Mouse (Mus musculus) liver, embryonic 14.5 days (tissue): ENCODE measurements around the gene Serinc4. TPM values are rescaled to one million over a fixed set of nuclear protein-coding genes. Genes with fewer than 3 reads are reported as not detected.

Experiments used
- ATAC-seq: fragments of 200-750 bp; cut with Nextera tagmentation; 2 replicates; pipeline ENCODE4 v1.8.0; 2017; ENCODE audit warnings: moderate number of reproducible peaks, mild to moderate bottlenecking, moderate library complexity; ENCODE audit not compliant: insufficient read depth
- DNase-seq, 3 experiments: peaks; one replicate each; pipeline ENCODE4 v3.0.0-alpha.2; 2012 to 2013; ENCODE audit warnings: low read depth in 3 of 3, low spot score in 3 of 3
- H3K27ac ChIP-seq: fragments of 300-500 bp; sonication (generic); 2 replicates; pipeline ENCODE4 v1.5.1; 2014; ENCODE audit warnings: moderate library complexity, mild to moderate bottlenecking, control low read depth, inconsistent platforms
- H3K27me3 ChIP-seq: fragments of 300-500 bp; sonication (generic); 2 replicates; pipeline ENCODE4 v1.6.1; 2014; ENCODE audit warnings: mild to moderate bottlenecking, low read length, moderate library complexity; ENCODE audit not compliant: control insufficient read depth, insufficient read depth
- H3K36me3 ChIP-seq: fragments of 300-500 bp; sonication (generic); replicated peaks from 2 replicates; pipeline ENCODE4 v1.6.1; 2014; ENCODE audit warnings: low read depth; ENCODE audit not compliant: control insufficient read depth, insufficient read depth
- H3K4me1 ChIP-seq, 2 experiments: fragments of 200-500 bp in 1 of 2; fragments of 300-500 bp in 1 of 2; sonication (generic) in 1 of 2; replicated peaks; 2 replicates each; pipeline ENCODE4 v1.6.1; 2012 to 2014; ENCODE audit warnings: antibody characterized with exemption in 1 of 2, inconsistent platforms in 1 of 2, low read length in 1 of 2; ENCODE audit not compliant: control insufficient read depth in 2 of 2, insufficient read depth in 2 of 2
- H3K4me2 ChIP-seq: fragments of 300-500 bp; sonication (generic); 2 replicates; pipeline ENCODE4 v1.6.1; 2014; ENCODE audit warnings: low read depth, mild to moderate bottlenecking, control low read depth, moderate library complexity
- H3K4me3 ChIP-seq, 2 experiments: fragments of 200-500 bp in 1 of 2; fragments of 300-500 bp in 1 of 2; sonication (generic) in 1 of 2; 2 replicates each; pipeline ENCODE4 v1.5.1; 2012 to 2014; ENCODE audit warnings: low read depth in 2 of 2, low read length in 2 of 2, mild to moderate bottlenecking in 2 of 2, control low read depth in 1 of 2, inconsistent platforms in 1 of 2, moderate library complexity in 1 of 2; ENCODE audit not compliant: insufficient read depth in 1 of 2
- H3K9ac ChIP-seq: fragments of 300-500 bp; sonication (generic); replicated peaks from 2 replicates; pipeline ENCODE4 v1.6.1; 2014; ENCODE audit warnings: mild to moderate bottlenecking, control low read depth, moderate library complexity
- H3K9me3 ChIP-seq: fragments of 300-500 bp; sonication (generic); 2 replicates; pipeline ENCODE4 v1.6.1; 2016; ENCODE audit warnings: low read length, mixed read lengths; ENCODE audit not compliant: control insufficient read depth
- CTCF ChIP-seq: IDR thresholded peaks from 2 replicates; pipeline ENCODE4 v1.5.1; 2016; ENCODE audit warnings: antibody characterized with exemption, low read depth, control low read depth
- EP300 ChIP-seq: IDR thresholded peaks from 2 replicates; pipeline ENCODE4 v1.6.1; 2016; ENCODE audit warnings: antibody characterized with exemption, low read depth
- WGBS: fragments of 180-500 bp; shearing (Covaris S2); extraction: QIAGEN DNeasy Blood & Tissue Kit; methylation state at CpG from one replicate; pipeline ENCODE4 v1.1.7; 2014; ENCODE audit not compliant: insufficient replicate concordance; 5-methylcytosine and 5-hydroxymethylcytosine counted together
- microRNA-seq: library from miRNA; unstranded; fragments of <30 nt; microRNA quantifications from one replicate; pipeline ENCODE4, GENCODE M21; 2016
- polyA plus RNA-seq, 2 experiments: library from polyadenylated mRNA; depleted of rRNA in 1 of 2; stranded (reverse) in 1 of 2; unstranded in 1 of 2; fragments of >200 nt; fragmentation: Nextera tagmentation in 1 of 2; extraction: Ambion mirVana in 1 of 2; gene quantifications; 2 replicates each; pipeline versions ENCODE4 v1.2.1 to v1.2.3; 2012 to 2014

Serinc4 gene
- polyA plus RNA-seq, 2 experiments = 0.08 to 0.22 TPM

DNA sequence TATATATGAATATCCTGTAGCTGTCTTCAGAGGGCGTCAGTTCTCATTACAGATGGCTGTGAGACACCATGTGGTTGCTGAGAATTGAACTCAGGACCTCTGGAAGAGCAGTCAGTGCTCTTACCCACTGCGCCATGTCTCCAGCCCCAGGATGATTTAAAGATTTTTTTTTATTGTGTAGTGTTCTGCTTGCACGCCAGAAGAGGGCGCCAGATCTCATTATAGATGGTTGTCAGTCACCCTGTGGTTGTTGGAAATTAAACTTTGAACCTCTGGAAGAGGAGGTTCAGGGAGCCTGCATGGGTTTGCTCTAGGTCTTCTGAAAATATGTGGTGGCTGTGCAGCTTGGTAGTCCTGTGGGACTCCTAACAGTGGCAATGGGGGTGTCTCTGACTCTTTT lies 48.4 kb downstream of the Serinc4 start:
- Histone ChIP-seq H3K36me3 (no peaks in the 10 kb centered on the region), H3K9ac (no peak overlapping the region), H3K4me2 (no peak overlapping the region), H3K9me3 (no peaks in the 10 kb centered on the region), H3K27ac (no peak overlapping the region), H3K4me3 (no peak overlapping the region), H3K4me1 (peaks cover 2 to 8% of the 10 kb centered on the region in 2 experiments; a peak in 2 of 4 replicates), H3K27me3 (no peaks in the 10 kb centered on the region)
- peak; percentile 81 for TF ChIP-seq CTCF
- TF ChIP-seq EP300 = no peak
- ATAC-seq (peak; percentile 11; the same call in 1 of the 2 replicates), DNase-seq (peak; percentile 52 to 56 (median 53))
- 18% methylated on average over 4 of the region's 4 CpGs for WGBS

DNA sequence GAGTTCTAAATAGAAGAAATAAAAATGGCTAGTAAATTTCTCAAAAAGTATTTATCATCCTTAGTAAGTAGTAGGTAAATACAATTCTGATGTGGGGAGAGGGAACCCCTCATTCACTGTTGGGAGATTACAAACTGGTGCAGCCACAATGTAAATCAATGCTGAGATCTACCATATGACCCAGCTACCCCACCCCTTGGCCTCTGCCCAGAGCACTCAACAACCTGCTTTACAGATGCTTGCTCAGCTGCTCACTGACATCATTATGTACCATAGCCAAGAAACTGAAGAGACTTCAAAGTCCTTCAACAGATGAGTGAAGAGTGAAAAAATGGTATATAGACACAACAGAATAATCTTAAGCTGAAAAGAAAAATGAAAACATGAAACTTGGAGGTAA lies 53.3 kb downstream of the Serinc4 start:
- ATAC-seq (no peak), DNase-seq (no peak)
- no peak overlapping the region for H3K4me2 ChIP-seq
- H3K4me3 ChIP-seq = no peak overlapping the region
- H3K27ac ChIP-seq = no peak overlapping the region
- TF ChIP-seq CTCF (no peak), EP300 (no peak)
- H3K4me1 ChIP-seq = no peaks in the 10 kb centered on the region
- H3K27me3 ChIP-seq = no peaks in the 10 kb centered on the region
- no peak overlapping the region for H3K9ac ChIP-seq
- no peaks in the 10 kb centered on the region for H3K9me3 ChIP-seq
- no peaks in the 10 kb centered on the region for H3K36me3 ChIP-seq

DNA sequence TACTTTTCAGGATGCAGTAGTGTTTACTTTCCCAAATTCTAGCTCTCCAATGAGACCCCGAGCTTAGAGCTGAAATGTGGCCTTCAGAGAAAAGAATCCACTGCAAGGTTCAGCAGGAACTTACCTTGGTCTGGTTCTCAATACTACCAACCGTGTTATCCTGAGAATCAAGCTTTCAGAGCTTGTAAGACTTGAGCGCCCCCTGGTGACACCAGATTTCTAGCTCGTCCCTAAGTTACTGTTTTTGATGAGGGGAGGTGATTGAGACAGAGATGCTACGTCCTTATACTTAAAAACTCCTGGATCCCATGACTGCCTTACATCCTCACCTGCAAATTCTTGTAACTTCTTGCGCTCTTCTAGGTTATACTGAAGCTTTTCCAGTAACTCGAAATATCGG lies 60.0 kb downstream of the Serinc4 start:
- Histone ChIP-seq H3K4me3 (no peak overlapping the region), H3K9me3 (no peaks in the 10 kb centered on the region), H3K9ac (no peak overlapping the region), H3K27me3 (no peaks in the 10 kb centered on the region), H3K36me3 (no peaks in the 10 kb centered on the region), H3K27ac (no peak overlapping the region), H3K4me2 (no peak overlapping the region), H3K4me1 (no peaks in the 10 kb centered on the region)
- WGBS = 15% methylated on average over 8 of the region's 8 CpGs
- DNase-seq (peak; percentile 37 to 59 (median 46)), ATAC-seq (no peak)
- TF ChIP-seq CTCF = peak; percentile 77
- TF ChIP-seq EP300 = no peak

Small RNA genes lying within 50 kb of the gene (microRNA-seq; reads per million reads assigned to microRNA genes)
- not detected for gene Gm22953

Other genes with a start within 250 kb of the Serinc4 start
- gene Trp53bp1, start 185.4 kb downstream of the Serinc4 start, polyA plus RNA-seq (2012; rRNA removed) = 16.4 and 17.0 TPM in 2 replicates
- 14.1 and 18.5 TPM in 2 replicates for gene Trp53bp1, start 185.4 kb downstream of the Serinc4 start, polyA plus RNA-seq (2014; fragmentation: Nextera tagmentation; extraction: Ambion mirVana)
- gene Map1a, start 167.2 kb downstream of the Serinc4 start, polyA plus RNA-seq (2012; rRNA removed) = 0.04 TPM in 2 replicates
- 0.09 TPM in 1 of 2 replicates, not detected in the other for gene Map1a, start 167.2 kb downstream of the Serinc4 start, polyA plus RNA-seq (2014; fragmentation: Nextera tagmentation; extraction: Ambion mirVana)
- gene Ppip5k1, start 101.4 kb downstream of the Serinc4 start, polyA plus RNA-seq (2012; rRNA removed) = 3.1 and 4.5 TPM in 2 replicates
- 5.6 and 8.4 TPM in 2 replicates for gene Ppip5k1, start 101.4 kb downstream of the Serinc4 start, polyA plus RNA-seq (2014; fragmentation: Nextera tagmentation; extraction: Ambion mirVana)
- gene Ckmt1, start 99.1 kb downstream of the Serinc4 start, polyA plus RNA-seq (2012; rRNA removed) = 0.06 and 0.32 TPM in 2 replicates
- gene Ckmt1, start 99.1 kb downstream of the Serinc4 start, polyA plus RNA-seq (2014; fragmentation: Nextera tagmentation; extraction: Ambion mirVana) = not detected in 2 replicates
- not detected in 2 replicates for gene Strc, start 69.6 kb downstream of the Serinc4 start, polyA plus RNA-seq (2012; rRNA removed)
- gene Strc, start 69.6 kb downstream of the Serinc4 start, polyA plus RNA-seq (2014; fragmentation: Nextera tagmentation; extraction: Ambion mirVana) = not detected in 2 replicates
- gene Pdia3, start 43.0 kb downstream of the Serinc4 start, polyA plus RNA-seq (2012; rRNA removed) = 61.0 and 95.7 TPM in 2 replicates
- gene Pdia3, start 43.0 kb downstream of the Serinc4 start, polyA plus RNA-seq (2014; fragmentation: Nextera tagmentation; extraction: Ambion mirVana) = 186 and 188 TPM in 2 replicates
- 0.40 and 0.60 TPM in 2 replicates for gene Catsper2, start 43.0 kb downstream of the Serinc4 start, polyA plus RNA-seq (2012; rRNA removed)
- gene Catsper2, start 43.0 kb downstream of the Serinc4 start, polyA plus RNA-seq (2014; fragmentation: Nextera tagmentation; extraction: Ambion mirVana) = 0.29 and 0.92 TPM in 2 replicates
- gene Ell3, start 12.5 kb downstream of the Serinc4 start, polyA plus RNA-seq (2012; rRNA removed) = 0.84 and 1.1 TPM in 2 replicates
- gene Ell3, start 12.5 kb downstream of the Serinc4 start, polyA plus RNA-seq (2014; fragmentation: Nextera tagmentation; extraction: Ambion mirVana) = 1.8 and 2.0 TPM in 2 replicates
- gene Serf2, start 7.6 kb downstream of the Serinc4 start, polyA plus RNA-seq (2012; rRNA removed) = 345 and 412 TPM in 2 replicates
- gene Serf2, start 7.6 kb downstream of the Serinc4 start, polyA plus RNA-seq (2014; fragmentation: Nextera tagmentation; extraction: Ambion mirVana) = 279 and 297 TPM in 2 replicates
- gene Hypk, start 3.5 kb downstream of the Serinc4 start, polyA plus RNA-seq (2012; rRNA removed) = 22.4 and 26.8 TPM in 2 replicates
- gene Hypk, start 3.5 kb downstream of the Serinc4 start, polyA plus RNA-seq (2014; fragmentation: Nextera tagmentation; extraction: Ambion mirVana) = 72.9 and 79.2 TPM in 2 replicates
- 3.4 and 8.7 TPM in 2 replicates for gene Mfap1b, start 17.3 kb upstream of the Serinc4 start, polyA plus RNA-seq (2012; rRNA removed)
- gene Mfap1b, start 17.3 kb upstream of the Serinc4 start, polyA plus RNA-seq (2014; fragmentation: Nextera tagmentation; extraction: Ambion mirVana) = 20.1 and 22.2 TPM in 2 replicates
- 3.8 and 6.8 TPM in 2 replicates for gene Mfap1a, start 49.9 kb upstream of the Serinc4 start, polyA plus RNA-seq (2012; rRNA removed)
- 8.5 and 10.0 TPM in 2 replicates for gene Mfap1a, start 49.9 kb upstream of the Serinc4 start, polyA plus RNA-seq (2014; fragmentation: Nextera tagmentation; extraction: Ambion mirVana)
- gene Wdr76, start 49.9 kb upstream of the Serinc4 start, polyA plus RNA-seq (2012; rRNA removed) = 7.4 and 11.5 TPM in 2 replicates
- 8.6 and 9.1 TPM in 2 replicates for gene Wdr76, start 49.9 kb upstream of the Serinc4 start, polyA plus RNA-seq (2014; fragmentation: Nextera tagmentation; extraction: Ambion mirVana)